Mouse (Mus musculus) embryonic fibroblast, embryonic 13.5 days (primary cell): ENCODE measurements around the gene Plekhm2.

Source experiments
- CTCF ChIP-seq: IDR thresholded peaks from 2 replicates; pipeline ENCODE4 v1.5.1; 2011; ENCODE audit warnings: mild to moderate bottlenecking, control low read depth, low read length, moderate library complexity, borderline replicate concordance; ENCODE audit not compliant: insufficient read depth
- POLR2A ChIP-seq: IDR thresholded peaks from 2 replicates; pipeline ENCODE4 v1.6.1; 2011; ENCODE audit warnings: low read depth, mild to moderate bottlenecking, control low read depth, low read length, moderate library complexity

GRCm38 (mm10) chr4:141686093-141686492 is 21.4 kb upstream of the Plekhm2 start:
- TF ChIP-seq CTCF (no peak), POLR2A (no peak)
